Mouse (Mus musculus): ENCODE data around the gene Disp3. TPM values are rescaled to one million over a fixed set of nuclear protein-coding genes. Genes with fewer than 3 reads are reported as not detected.

The Disp3 gene
- polyA plus RNA-seq, 1 experiment from 2014 or later, result 0.11 TPM

DNA sequence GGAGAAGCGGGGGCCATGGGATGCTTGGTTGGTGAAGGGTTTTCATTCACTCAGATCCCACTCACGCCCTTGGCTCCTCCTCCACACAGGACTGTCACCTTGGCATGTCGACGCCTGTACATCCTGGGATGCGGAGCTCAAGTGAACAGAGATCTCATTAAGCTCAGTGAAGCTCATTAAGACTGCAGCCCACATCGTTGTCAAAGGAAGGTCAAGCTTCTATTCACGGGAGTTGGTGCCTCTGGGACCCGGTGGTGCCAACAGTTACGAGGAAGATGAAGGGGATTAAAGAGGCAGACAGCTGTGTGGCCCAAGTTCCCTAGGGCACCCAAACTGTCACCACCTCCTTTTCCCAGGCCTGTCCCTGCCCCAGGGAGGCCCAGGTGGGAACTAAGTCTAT lies 49.5 kb downstream of the Disp3 start:
- H3K4me2 ChIP-seq (replicated peaks), result no peak overlapping the region
- ATAC-seq, result no peak
- H3K36me3 ChIP-seq, result no peaks in the 10 kb centered on the region
- no peaks in the 10 kb centered on the region for H3K9me3 ChIP-seq
- no peaks in the 10 kb centered on the region for H3K4me1 ChIP-seq (replicated peaks)
- 71% methylated on average over 9 of the region's 9 CpGs for WGBS
- H3K27me3 ChIP-seq (replicated peaks), result 0 out of 2 replicates have a peak, but pooled peaks cover 3% of the 10 kb centered on the region
- no peak overlapping the region for H3K9ac ChIP-seq
- H3K4me3 ChIP-seq (replicated peaks), result no peak overlapping the region
- H3K27ac ChIP-seq, result no peak overlapping the region

DNA sequence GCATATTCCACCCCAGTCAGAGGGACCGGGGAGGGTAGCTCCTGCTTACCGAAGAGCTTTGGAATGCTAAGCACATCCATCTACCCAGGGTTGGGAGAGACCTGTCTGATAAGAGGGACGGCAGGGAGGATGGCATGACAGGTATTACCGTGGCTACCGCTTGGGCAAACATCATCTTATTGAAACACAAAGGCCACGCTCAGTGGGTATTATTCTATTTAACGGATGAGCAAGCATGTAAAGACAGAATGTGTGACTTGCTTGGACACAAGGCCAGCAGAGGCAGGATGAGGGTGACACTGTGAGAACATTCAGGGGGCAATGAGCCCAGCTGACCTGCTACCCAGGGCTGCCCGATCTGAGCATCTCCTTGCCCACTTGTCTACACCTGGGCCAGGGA lies 51.1 kb downstream of the Disp3 start:
- H3K36me3 ChIP-seq, result no peaks in the 10 kb centered on the region
- WGBS, result 72% methylated on average over 8 of the region's 8 CpGs
- no peak overlapping the region for H3K27ac ChIP-seq
- H3K27me3 ChIP-seq (replicated peaks), result 0 out of 2 replicates have a peak, but pooled peaks cover 3% of the 10 kb centered on the region
- no peak overlapping the region for H3K4me3 ChIP-seq (replicated peaks)
- no peak overlapping the region for H3K4me2 ChIP-seq (replicated peaks)
- ATAC-seq, result no peak
- H3K4me1 ChIP-seq (replicated peaks), result no peaks in the 10 kb centered on the region
- no peak overlapping the region for H3K9ac ChIP-seq
- no peaks in the 10 kb centered on the region for H3K9me3 ChIP-seq

DNA sequence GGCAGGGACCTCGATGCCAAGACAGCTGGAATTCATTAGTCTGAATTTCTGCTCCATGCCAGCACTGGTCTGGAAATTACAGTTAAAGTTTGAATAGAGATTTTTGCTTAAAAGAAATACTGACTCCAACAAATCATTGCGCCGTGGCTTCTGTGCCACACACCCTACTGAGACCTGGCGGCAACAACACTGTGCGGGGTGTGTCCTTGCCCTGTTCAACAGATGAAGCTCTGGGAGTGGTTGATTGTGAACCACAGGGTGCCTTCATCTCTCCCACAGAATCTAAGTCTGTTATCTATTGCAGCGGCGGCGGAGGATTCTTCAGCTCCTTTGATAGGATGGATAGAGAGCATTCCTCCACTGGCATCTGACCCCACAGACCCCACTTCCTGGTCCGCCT lies 54.7 kb downstream of the Disp3 start:
- ATAC-seq, result no peak
- H3K27me3 ChIP-seq (replicated peaks), result 0 out of 2 replicates have a peak, but pooled peaks cover 3% of the 10 kb centered on the region
- no peak overlapping the region for H3K9ac ChIP-seq
- H3K4me1 ChIP-seq (replicated peaks), result no peaks in the 10 kb centered on the region
- 80% methylated on average over 9 of the region's 9 CpGs for WGBS
- no peaks in the 10 kb centered on the region for H3K9me3 ChIP-seq
- H3K27ac ChIP-seq, result no peak overlapping the region
- no peaks in the 10 kb centered on the region for H3K36me3 ChIP-seq
- H3K4me2 ChIP-seq (replicated peaks), result no peak overlapping the region
- H3K4me3 ChIP-seq (replicated peaks), result no peak overlapping the region

DNA sequence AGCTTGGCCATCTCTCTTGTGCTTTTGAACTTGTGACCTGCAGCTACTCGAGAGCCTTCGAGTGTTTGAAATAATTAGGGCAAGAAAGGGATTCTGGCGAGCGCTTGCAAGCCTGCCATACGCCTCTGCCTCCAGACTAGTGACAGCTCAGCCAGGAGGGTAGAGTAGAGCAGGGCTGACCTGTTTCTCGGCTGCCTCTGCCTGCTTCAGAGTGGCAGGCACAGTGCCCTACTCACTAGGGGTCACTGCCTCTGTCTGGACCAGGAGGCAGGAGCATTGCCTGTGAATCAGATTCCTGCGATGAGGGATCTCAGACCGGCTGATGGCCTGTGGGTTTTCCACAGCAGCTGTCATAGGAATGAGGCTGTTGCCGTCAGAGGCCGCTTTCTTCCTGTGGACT lies 55.1 kb downstream of the Disp3 start:
- Histone ChIP-seq H3K36me3 (no peaks in the 10 kb centered on the region), H3K27ac (no peak overlapping the region), H3K4me3 (replicated peaks) (no peak overlapping the region), H3K4me2 (replicated peaks) (no peak overlapping the region), H3K9ac (no peak overlapping the region), H3K4me1 (replicated peaks) (no peaks in the 10 kb centered on the region), H3K27me3 (replicated peaks) (0 out of 2 replicates have a peak, but pooled peaks cover 3% of the 10 kb centered on the region), H3K9me3 (no peaks in the 10 kb centered on the region)
- 59% methylated on average over 10 of the region's 10 CpGs for WGBS
- no peak for ATAC-seq

DNA sequence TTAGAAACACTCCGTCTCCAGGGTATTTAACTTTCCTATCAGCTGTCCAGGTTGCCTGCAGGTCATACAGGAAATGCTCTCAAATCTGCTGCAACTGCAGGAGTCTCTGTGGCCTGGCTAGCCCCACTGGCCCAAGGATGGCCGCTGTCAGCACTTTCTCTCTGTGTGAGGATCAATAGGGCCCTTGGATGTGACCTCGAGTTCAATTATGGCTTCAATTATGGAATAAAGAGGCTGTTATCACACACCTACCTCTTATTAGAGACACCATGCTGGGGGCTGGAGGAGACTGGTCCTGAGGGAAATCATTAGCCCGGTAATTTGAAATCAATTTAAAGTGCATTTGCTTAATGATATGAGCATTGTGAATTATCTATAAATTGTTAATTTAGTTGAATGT lies 55.6 kb downstream of the Disp3 start:
- WGBS, result 70% methylated on average over 4 of the region's 4 CpGs
- ATAC-seq, result no peak
- no peak overlapping the region for H3K9ac ChIP-seq

DNA sequence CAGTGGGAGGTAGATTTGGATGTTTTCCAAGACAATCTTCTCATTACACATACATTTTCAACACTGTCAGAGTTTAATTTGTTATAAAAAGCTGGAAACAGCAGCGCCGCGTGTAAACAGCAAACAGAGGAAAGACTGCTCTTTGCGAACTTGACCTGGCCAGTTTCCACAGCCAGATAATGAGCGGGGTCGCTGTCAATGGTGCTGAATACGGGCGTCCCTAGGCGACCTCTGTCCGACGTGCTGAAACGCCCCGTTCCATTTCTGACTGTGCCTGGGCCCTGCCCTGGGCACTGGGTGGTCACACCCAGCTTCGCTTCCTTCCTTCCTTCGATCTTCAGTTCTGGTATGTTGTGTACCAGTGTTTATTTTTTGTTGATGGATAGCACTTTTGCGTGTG lies 58.1 kb downstream of the Disp3 start:
- Histone ChIP-seq H3K4me3 (replicated peaks) (no peak overlapping the region), H3K4me2 (replicated peaks) (no peak overlapping the region), H3K4me1 (replicated peaks) (no peaks in the 10 kb centered on the region), H3K27ac (no peak overlapping the region), H3K9me3 (no peaks in the 10 kb centered on the region), H3K36me3 (no peaks in the 10 kb centered on the region), H3K9ac (no peak overlapping the region), H3K27me3 (replicated peaks) (0 out of 2 replicates have a peak, but pooled peaks cover 3% of the 10 kb centered on the region)
- peak; percentile 71 for ATAC-seq
- 6% methylated on average over 16 of the region's 16 CpGs for WGBS

More for the DNA sequence above, 55.6 kb downstream of the Disp3 start:
- Histone ChIP-seq H3K4me1 (replicated peaks) (no peaks in the 10 kb centered on the region), H3K27ac (no peak overlapping the region), H3K9me3 (no peaks in the 10 kb centered on the region), H3K4me2 (replicated peaks) (no peak overlapping the region), H3K27me3 (replicated peaks) (0 out of 2 replicates have a peak, but pooled peaks cover 3% of the 10 kb centered on the region), H3K4me3 (replicated peaks) (no peak overlapping the region), H3K36me3 (no peaks in the 10 kb centered on the region)

DNA sequence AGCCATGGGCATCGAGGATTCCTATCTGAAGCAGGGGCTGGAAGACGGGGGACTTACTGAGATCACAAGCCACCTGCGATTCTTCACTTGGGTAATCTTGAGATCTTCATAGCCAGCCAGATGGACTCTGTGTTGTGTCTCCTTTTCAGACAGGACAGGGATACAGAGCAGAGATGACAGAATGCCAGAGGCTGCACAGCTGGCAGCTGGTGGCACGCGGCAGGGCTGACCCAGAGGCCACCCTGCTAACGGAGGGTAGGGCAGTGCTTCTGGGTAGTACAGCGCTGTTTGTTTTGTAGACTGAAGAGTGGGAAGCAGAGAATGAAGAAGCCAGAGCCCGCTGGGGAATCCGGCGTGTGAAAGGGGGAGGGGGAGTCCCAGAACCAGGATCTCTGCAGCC lies 64.8 kb downstream of the Disp3 start:
- 23% methylated on average over 10 of the region's 10 CpGs for WGBS
- Histone ChIP-seq H3K9ac (no peak overlapping the region), H3K36me3 (no peaks in the 10 kb centered on the region), H3K4me1 (replicated peaks) (no peaks in the 10 kb centered on the region), H3K9me3 (no peaks in the 10 kb centered on the region), H3K27ac (no peak overlapping the region), H3K4me3 (replicated peaks) (no peak overlapping the region), H3K27me3 (replicated peaks) (peaks cover 13% of the 10 kb centered on the region; the same call in 1 of the 2 replicates), H3K4me2 (replicated peaks) (no peak overlapping the region)
- ATAC-seq, result no peak

DNA sequence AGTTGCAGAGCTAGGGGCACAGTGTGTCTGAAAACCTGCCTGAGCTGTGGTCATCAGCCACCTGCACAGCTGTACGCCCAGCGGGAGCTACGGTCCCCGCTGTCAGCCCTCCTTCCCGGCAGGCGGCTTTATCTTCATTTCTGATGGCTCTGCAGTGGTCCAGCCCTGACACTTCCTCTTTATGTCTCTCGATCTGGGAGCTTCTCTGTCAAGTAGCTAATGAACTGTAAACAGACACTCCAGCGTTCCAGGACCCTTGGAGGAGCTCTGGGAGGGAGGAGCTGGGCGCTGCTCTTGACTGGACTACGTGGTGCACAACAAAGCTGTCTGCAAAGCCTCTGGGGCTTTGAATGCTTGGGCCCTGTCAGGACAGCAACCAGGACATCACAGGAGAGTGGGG lies 67.1 kb downstream of the Disp3 start:
- Histone ChIP-seq H3K36me3 (no peaks in the 10 kb centered on the region), H3K27me3 (replicated peaks) (peaks cover 13% of the 10 kb centered on the region; the same call in 1 of the 2 replicates), H3K9me3 (no peaks in the 10 kb centered on the region), H3K4me1 (replicated peaks) (no peaks in the 10 kb centered on the region), H3K4me3 (replicated peaks) (no peak overlapping the region), H3K27ac (no peak overlapping the region), H3K4me2 (replicated peaks) (no peak overlapping the region), H3K9ac (no peak overlapping the region)
- no peak for ATAC-seq
- WGBS, result 9% methylated on average over 10 of the region's 10 CpGs

DNA sequence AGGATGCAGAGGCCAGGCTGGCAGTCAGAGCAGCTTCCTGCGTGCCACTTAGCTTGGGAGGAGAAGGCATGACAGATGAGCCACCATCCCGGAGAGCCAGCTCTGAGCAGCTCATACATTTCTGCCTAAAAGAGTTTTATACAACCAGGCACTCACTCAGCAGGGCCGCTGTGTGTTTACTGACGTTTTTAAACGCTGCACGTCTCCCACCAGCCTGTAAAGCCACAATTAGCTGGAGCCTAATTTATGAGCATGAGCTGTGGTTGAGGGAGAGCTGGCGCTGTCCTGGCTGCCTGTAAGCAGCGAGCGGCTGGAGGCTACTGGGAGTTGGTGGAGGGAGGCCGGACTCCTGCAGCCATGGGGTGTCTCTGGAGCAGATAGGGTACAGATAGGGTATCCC lies 69.5 kb downstream of the Disp3 start:
- ATAC-seq, result no peak
- 8% methylated on average over 10 of the region's 10 CpGs for WGBS
- H3K9me3 ChIP-seq, result no peaks in the 10 kb centered on the region
- H3K36me3 ChIP-seq, result no peaks in the 10 kb centered on the region
- H3K4me2 ChIP-seq (replicated peaks), result no peak overlapping the region
- H3K27ac ChIP-seq, result no peak overlapping the region
- H3K27me3 ChIP-seq (replicated peaks), result peaks cover 9% of the 10 kb centered on the region; the same call in 1 of the 2 replicates
- no peak overlapping the region for H3K9ac ChIP-seq
- no peaks in the 10 kb centered on the region for H3K4me1 ChIP-seq (replicated peaks)
- no peak overlapping the region for H3K4me3 ChIP-seq (replicated peaks)

DNA sequence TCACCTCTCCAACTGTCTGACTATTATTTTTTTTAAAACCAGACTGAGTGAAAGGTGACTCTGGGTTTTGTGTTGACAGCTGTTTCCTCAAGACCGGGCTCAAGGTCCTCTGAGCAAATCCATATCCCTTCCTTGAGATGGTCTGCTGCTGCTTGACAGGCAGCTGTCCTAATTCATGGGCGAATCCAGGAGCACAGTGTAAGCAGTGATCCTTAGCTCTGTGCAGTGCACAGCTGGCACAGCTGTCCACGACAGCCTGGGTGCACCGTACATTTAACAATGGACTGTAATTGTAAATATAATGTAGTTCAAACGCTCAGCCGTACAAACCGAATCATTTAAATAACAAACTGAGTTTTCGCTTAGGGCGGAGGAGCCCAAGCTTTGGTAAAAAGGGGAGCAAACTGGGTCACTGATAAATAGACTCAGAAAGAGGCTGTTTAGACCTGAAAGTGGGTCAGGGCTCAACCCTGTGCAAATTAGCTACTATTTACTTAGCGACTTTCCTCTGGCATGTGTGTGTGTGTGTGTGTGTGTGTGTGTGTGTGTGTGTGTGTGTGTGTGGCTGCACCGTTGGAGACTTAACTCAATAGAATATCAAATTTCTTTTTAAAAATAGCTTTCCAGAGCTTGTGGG lies 72.4 kb downstream of the Disp3 start:
- ATAC-seq, result no peak
- H3K4me2 ChIP-seq (replicated peaks), result no peak overlapping the region
- peaks cover 9% of the 10 kb centered on the region; the same call in 1 of the 2 replicates for H3K27me3 ChIP-seq (replicated peaks)
- no peak overlapping the region for H3K27ac ChIP-seq
- 35% methylated on average over 11 of the region's 11 CpGs for WGBS
- H3K9ac ChIP-seq, result no peak overlapping the region
- H3K4me3 ChIP-seq (replicated peaks), result no peak overlapping the region
- H3K9me3 ChIP-seq, result no peaks in the 10 kb centered on the region
- no peaks in the 10 kb centered on the region for H3K4me1 ChIP-seq (replicated peaks)
- H3K36me3 ChIP-seq, result no peaks in the 10 kb centered on the region

DNA sequence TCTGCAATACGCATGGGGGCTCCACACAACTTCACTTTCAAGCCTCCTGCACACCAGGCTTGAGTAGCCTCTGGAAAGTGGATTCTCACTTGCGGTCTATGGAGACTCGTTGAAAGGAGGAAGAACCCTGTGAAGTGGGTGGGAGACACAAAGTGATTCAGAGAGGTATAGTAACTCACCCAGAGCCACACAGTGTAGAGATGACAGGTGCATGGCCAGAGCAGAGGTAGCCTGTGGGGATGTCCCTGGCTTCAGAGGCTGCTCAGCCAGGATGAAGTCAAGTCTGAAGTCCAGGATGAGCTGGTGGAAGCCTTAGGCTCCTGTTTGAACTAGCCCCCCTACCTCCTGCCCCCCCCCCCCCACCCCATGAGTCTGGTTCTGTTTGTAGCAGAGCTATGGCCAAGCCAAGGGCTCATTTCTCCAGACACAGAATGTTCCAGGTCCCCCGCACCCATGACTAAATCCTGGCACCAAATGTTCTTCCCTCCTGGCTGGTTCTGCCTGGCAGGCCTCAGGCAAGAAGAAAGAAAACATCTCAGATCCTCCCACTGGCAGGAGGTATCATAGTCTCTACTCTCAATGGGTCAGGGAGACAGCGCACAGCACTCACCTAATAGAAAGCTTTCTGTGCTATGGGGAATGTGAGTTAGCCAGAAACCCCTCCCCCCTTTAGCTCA lies 73.2 kb downstream of the Disp3 start:
- Histone ChIP-seq H3K27me3 (replicated peaks) (peaks cover 4% of the 10 kb centered on the region; the same call in 1 of the 2 replicates), H3K4me3 (replicated peaks) (no peak overlapping the region), H3K4me1 (replicated peaks) (no peaks in the 10 kb centered on the region), H3K9me3 (no peaks in the 10 kb centered on the region), H3K27ac (no peak overlapping the region), H3K9ac (no peak overlapping the region), H3K36me3 (no peaks in the 10 kb centered on the region), H3K4me2 (replicated peaks) (no peak overlapping the region)
- ATAC-seq, result no peak
- 55% methylated on average over 5 of the region's 5 CpGs for WGBS

DNA sequence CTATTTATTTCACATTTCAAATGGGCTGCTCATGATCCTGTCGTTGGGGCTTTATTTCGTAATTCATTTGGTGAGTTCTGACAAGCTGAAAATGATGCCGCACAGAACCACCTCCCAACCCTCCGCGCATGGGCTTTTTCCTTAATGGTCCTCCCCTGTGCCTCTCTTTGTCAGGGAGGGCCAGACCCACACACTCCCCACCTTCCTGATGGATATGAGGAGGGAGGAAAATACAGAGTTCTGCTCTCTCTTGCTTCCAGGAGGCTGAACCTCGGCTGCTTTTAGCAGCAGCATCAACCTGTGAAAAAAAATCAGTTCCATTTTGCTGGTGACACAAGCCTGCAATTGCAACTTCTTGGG lies 82.9 kb downstream of the Disp3 start:
- ATAC-seq, result no peak
- 63% methylated on average over 6 of the region's 6 CpGs for WGBS
- no peaks in the 10 kb centered on the region for H3K27me3 ChIP-seq (replicated peaks)
- H3K4me3 ChIP-seq (replicated peaks), result no peak overlapping the region
- H3K9ac ChIP-seq, result no peak overlapping the region
- H3K4me1 ChIP-seq (replicated peaks), result no peaks in the 10 kb centered on the region
- no peaks in the 10 kb centered on the region for H3K9me3 ChIP-seq
- H3K4me2 ChIP-seq (replicated peaks), result no peak overlapping the region
- no peak overlapping the region for H3K27ac ChIP-seq
- H3K36me3 ChIP-seq, result no peaks in the 10 kb centered on the region

Data from intestine, embryonic 15.5 days (tissue).